Mouse (Mus musculus) C2C12 (cell line): ENCODE results near the gene Car14. TPM values are rescaled to one million over a fixed set of nuclear protein-coding genes. Genes with fewer than 3 reads are reported as not detected.
"Not testable (repeated sequence)": the region's sequence is repeated elsewhere in the genome, so short reads cannot be mapped to it uniquely, and the experiment has no call there.

Experiments used
- H3K27me3 ChIP-seq: one replicate; pipeline ENCODE4 v1.6.1; 2011; ENCODE audit not compliant: control insufficient read depth, insufficient read depth, insufficient read length
- H3K36me3 ChIP-seq: one replicate; pipeline ENCODE4 v1.6.1; 2011; ENCODE audit not compliant: control insufficient read depth, insufficient read depth
- H3K4me3 ChIP-seq: one replicate; pipeline ENCODE4 v1.5.1; 2011; ENCODE audit warnings: mild to moderate bottlenecking, control low read depth; ENCODE audit not compliant: poor library complexity, insufficient read depth, severe bottlenecking
- H3K79me2 ChIP-seq: one replicate; pipeline ENCODE4 v1.6.1; 2011; ENCODE audit not compliant: control insufficient read depth, insufficient read depth
- H3K79me3 ChIP-seq: one replicate; pipeline ENCODE4 v1.6.1; 2011; ENCODE audit warnings: low read depth, control low read depth
- H3ac ChIP-seq: one replicate; pipeline ENCODE3; 2011; ENCODE audit warnings: low read depth; ENCODE audit not compliant: control insufficient read depth, insufficient read length
- CEBPB ChIP-seq: IDR thresholded peaks from one replicate; pipeline ENCODE4 v1.6.1; 2011; ENCODE audit warnings: low read depth, mild to moderate bottlenecking, control low read depth, moderate library complexity
- CTCF ChIP-seq: IDR thresholded peaks from one replicate; pipeline ENCODE4 v1.5.1; 2011; ENCODE audit not compliant: control insufficient read depth, insufficient read depth, insufficient read length
- FOSL1 ChIP-seq: IDR thresholded peaks from one replicate; pipeline ENCODE4 v1.8.0; 2011; ENCODE audit warnings: mild to moderate bottlenecking, low read length; ENCODE audit not compliant: poor library complexity, insufficient read depth, severe bottlenecking
- MAX ChIP-seq: IDR thresholded peaks from one replicate; pipeline ENCODE4 v1.6.1; 2011; ENCODE audit warnings: mild to moderate bottlenecking, control low read depth
- MYOD1 ChIP-seq: IDR thresholded peaks from one replicate; pipeline ENCODE4 v1.6.1; 2011; ENCODE audit warnings: low read depth; ENCODE audit not compliant: control insufficient read depth, insufficient read length
- MYOG ChIP-seq: IDR thresholded peaks from one replicate; pipeline ENCODE4 v1.6.1; 2011; ENCODE audit not compliant: control insufficient read depth, insufficient read length; ENCODE audit errors: extremely low read depth
- USF1 ChIP-seq: IDR thresholded peaks from one replicate; pipeline ENCODE4 v1.6.1; 2011; ENCODE audit warnings: low read depth, mild to moderate bottlenecking, control low read depth, moderate library complexity
- polyA plus RNA-seq: library from polyadenylated mRNA; unstranded; fragments of >200 nt; fragmentation: generic; extraction: Trizol; gene quantifications from one replicate; pipeline ENCODE4 v1.2.1, GENCODE M21; 2012; ENCODE audit warnings: missing spikeins

The Car14 gene
- polyA plus RNA-seq, 1 experiment: not detected

GRCm38 (mm10) chr3:95929581-95930470 lies 25.3 kb upstream of the Car14 start:
- Histone ChIP-seq H3K36me3 (peaks cover 21% of the 10 kb centered on the region), H3K79me3 (peaks cover 50% of the 10 kb centered on the region), H3K27me3 (no peaks in the 10 kb centered on the region), H3K4me3 (peak overlapping the region; percentile 95), H3K79me2 (peaks cover 57% of the 10 kb centered on the region), H3ac (peak overlapping the region; percentile 96)
- TF ChIP-seq CEBPB (no peak), USF1 (no peak), MYOG (no peak), CTCF (no peak), MAX (no peak), FOSL1 (no peak), MYOD1 (no peak)

DNA sequence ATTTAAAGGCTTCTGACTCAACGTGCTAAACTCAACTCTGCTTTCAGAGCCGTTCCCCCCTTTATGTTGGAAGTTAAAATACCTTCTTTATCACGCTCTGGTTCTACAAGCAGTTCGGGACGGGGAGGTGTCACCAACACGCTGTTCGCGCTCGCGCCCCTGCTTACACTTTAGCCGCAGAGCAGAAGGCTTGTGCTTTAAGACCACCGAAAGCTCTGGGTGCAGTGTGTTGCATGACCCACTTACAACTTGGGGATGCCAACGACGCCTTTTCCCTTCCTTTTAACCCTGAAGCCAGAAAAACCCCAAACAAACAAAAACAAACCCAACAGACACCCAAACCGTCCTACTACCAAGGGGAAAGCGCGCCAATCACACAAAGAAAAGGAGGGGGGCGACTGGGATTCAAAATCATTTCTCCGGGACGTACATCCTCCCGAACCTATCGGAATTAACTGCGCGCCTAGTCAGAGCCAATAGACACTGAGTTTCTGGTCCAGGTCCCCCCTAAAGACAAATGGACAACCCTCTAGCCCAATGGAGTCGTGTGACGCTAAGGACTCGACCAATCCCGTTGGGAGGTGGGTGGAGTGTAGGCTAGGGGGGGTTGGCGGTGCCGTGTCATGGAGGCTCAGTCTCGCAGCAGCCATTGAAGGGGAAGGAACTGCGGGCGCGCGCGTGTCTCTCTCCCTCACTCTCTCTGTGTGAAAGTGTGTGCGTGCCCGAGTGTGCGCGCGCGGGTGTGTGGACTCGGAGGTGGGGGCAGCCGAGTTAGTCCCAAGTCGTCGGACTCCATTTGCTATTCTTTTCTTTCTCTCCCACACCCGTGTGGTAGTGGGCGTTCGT lies 24.4 kb upstream of the Car14 start, which contains the start of gene Anp32e:
Gene Anp32e (plus strand): TSS at position 589 of the 846 bp plus-strand sequence.
- H3K79me2 ChIP-seq: peaks cover 48% of the 10 kb centered on the region
- peak within 1 kb of the TSS; percentile 96 for H3ac ChIP-seq
- H3K4me3 ChIP-seq: peak within 1 kb of the TSS; percentile 95
- no peaks in the 10 kb centered on the region for H3K27me3 ChIP-seq
- peaks cover 43% of the 10 kb centered on the region for H3K79me3 ChIP-seq
- TF ChIP-seq CTCF (no peak), FOSL1 (no peak), MAX (peak; percentile 4)
- peaks cover 11% of the 10 kb centered on the region for H3K36me3 ChIP-seq

DNA sequence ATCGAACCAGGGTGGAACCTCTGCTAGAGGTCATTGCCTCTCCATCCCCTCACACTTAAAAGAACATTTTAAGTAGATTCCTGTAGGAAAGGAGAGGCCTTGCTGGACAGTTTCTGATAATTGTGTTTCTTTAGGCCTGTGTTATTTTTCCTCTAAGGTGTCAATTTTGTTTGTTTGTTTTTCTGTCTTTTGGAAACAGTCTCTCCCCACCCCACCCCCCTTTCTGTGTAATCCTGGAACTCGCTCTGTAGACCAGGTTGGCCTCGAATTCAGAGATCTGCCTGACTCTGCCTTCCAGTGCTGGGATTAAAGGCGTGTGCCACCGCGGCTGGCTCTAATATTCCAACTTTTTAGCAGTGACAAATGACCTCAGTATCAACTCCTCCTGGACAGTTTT lies 23.8 kb upstream of the Car14 start:
- no peak for TF ChIP-seq FOSL1
- TF ChIP-seq MAX: no peak

DNA sequence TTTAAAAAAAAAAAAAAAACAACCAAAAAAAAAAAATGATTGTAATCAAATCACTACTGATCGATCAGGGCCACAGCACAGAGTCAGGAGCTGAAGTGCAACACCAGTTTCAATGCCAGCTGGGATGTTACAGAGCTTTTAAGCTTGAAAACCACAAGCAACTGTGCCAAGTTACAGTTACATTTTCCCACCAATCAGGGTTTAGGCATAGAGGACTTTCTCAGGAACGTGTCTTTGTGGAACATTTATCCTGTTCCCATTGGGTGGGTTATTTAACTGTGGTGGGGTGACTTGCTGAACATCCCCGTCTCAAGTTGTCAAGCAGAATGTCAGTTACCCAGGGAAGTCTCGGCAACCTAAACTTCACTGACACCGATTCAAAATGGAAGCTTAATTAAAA lies 20.6 kb upstream of the Car14 start:
- H3K79me3 ChIP-seq: peaks cover 8% of the 10 kb centered on the region

More for the DNA sequence above, 23.8 kb upstream of the Car14 start:
- Histone ChIP-seq H3K27me3 (no peaks in the 10 kb centered on the region), H3ac (peak overlapping the region; percentile 73), H3K79me2 (peaks cover 42% of the 10 kb centered on the region), H3K36me3 (peaks cover 5% of the 10 kb centered on the region), H3K4me3 (peak overlapping the region; percentile 26), H3K79me3 (peaks cover 37% of the 10 kb centered on the region)

GRCm38 (mm10) chr3:95924185-95924584 lies 19.7 kb upstream of the Car14 start:
- no peak overlapping the region for H3K4me3 ChIP-seq
- H3K79me3 ChIP-seq: peaks cover under 1% of the 10 kb centered on the region
- peaks cover under 1% of the 10 kb centered on the region for H3K79me2 ChIP-seq
- H3K36me3 ChIP-seq: no peaks in the 10 kb centered on the region
- no peak for TF ChIP-seq MYOG
- TF ChIP-seq FOSL1: no peak
- TF ChIP-seq USF1: no peak
- no peak for TF ChIP-seq MAX
- no peak for TF ChIP-seq CTCF
- TF ChIP-seq CEBPB: no peak
- TF ChIP-seq MYOD1: no peak
- no peaks in the 10 kb centered on the region for H3K27me3 ChIP-seq
- H3ac ChIP-seq: no peak overlapping the region

More for the DNA sequence above, 20.6 kb upstream of the Car14 start:
- no peaks in the 10 kb centered on the region for H3K36me3 ChIP-seq
- TF ChIP-seq USF1 (no peak), MYOG (no peak), MYOD1 (no peak), CEBPB (no peak), CTCF (no peak), FOSL1 (no peak), MAX (no peak)
- no peak overlapping the region for H3ac ChIP-seq
- no peaks in the 10 kb centered on the region for H3K27me3 ChIP-seq
- H3K4me3 ChIP-seq: no peak overlapping the region
- H3K79me2 ChIP-seq: peaks cover 10% of the 10 kb centered on the region

GRCm38 (mm10) chr3:95923429-95923828 lies 18.9 kb upstream of the Car14 start:
- H3K27me3 ChIP-seq, H3K79me3 ChIP-seq, H3ac ChIP-seq, H3K36me3 ChIP-seq, H3K4me3 ChIP-seq, H3K79me2 ChIP-seq: not testable (repeated sequence)

- not testable (repeated sequence) for H3K79me2 ChIP-seq, H3K4me3 ChIP-seq, H3K27me3 ChIP-seq, H3K79me3 ChIP-seq, H3K36me3 ChIP-seq, H3ac ChIP-seq
Measured at GRCm38 (mm10) chr3:95920532-95920931, 16.0 kb upstream of the Car14 start.
